Mouse (Mus musculus) spleen, adult 2 months (tissue): ENCODE measurements around the gene Tpcn2. TPM values are rescaled to one million over a fixed set of nuclear protein-coding genes. Genes with fewer than 3 reads are reported as not detected.

ENCODE experiments used
- DNase-seq, 2 experiments: peaks; one replicate each; pipeline versions ENCODE4 v3.0.0 to v3.0.0-alpha.2; 2012 to 2021; ENCODE audit warnings: low spot score in 2 of 2, low read depth in 1 of 2
- H3K27ac ChIP-seq: fragments of 200-500 bp; 2 replicates; pipeline ENCODE4 v1.5.1; 2012; ENCODE audit warnings: low read length, inconsistent platforms; ENCODE audit not compliant: insufficient read depth
- H3K27me3 ChIP-seq: fragments of 200-500 bp; 2 replicates; pipeline ENCODE4 v1.6.1; 2012; ENCODE audit warnings: mild to moderate bottlenecking, moderate library complexity, low read length, inconsistent platforms; ENCODE audit not compliant: control insufficient read depth, insufficient read depth
- H3K36me3 ChIP-seq: fragments of 200-500 bp; 2 replicates; pipeline ENCODE4 v1.6.1; 2012; ENCODE audit warnings: mild to moderate bottlenecking, low read length, inconsistent platforms; ENCODE audit not compliant: control insufficient read depth, insufficient read depth
- H3K4me1 ChIP-seq: fragments of 200-500 bp; 2 replicates; pipeline ENCODE4 v1.6.1; 2011; ENCODE audit warnings: inconsistent platforms; ENCODE audit not compliant: control insufficient read depth, insufficient read depth, insufficient read length
- H3K4me3 ChIP-seq: fragments of 200-500 bp; 2 replicates; pipeline ENCODE4 v1.5.1; 2011; ENCODE audit warnings: mild to moderate bottlenecking, inconsistent platforms; ENCODE audit not compliant: insufficient read depth, insufficient read length; ENCODE audit errors: extremely low read depth
- CTCF ChIP-seq: fragments of 200-500 bp; IDR thresholded peaks from 2 replicates; pipeline ENCODE4 v1.5.1; 2011; ENCODE audit warnings: mild to moderate bottlenecking, inconsistent platforms; ENCODE audit not compliant: insufficient read depth, insufficient read length, insufficient replicate concordance; ENCODE audit errors: extremely low read depth
- POLR2A ChIP-seq: fragments of 200-500 bp; IDR thresholded peaks from 2 replicates; pipeline ENCODE4 v1.6.1; 2011; ENCODE audit warnings: low read depth, low read length, inconsistent platforms
- WGBS: fragments of 180-500 bp; shearing (Covaris S2); methylation state at CpG from one replicate; pipeline ENCODE4 v1.1.7; 2018; 5-methylcytosine and 5-hydroxymethylcytosine counted together
- polyA plus RNA-seq: library from polyadenylated mRNA; depleted of rRNA; stranded (reverse); fragments of >200 nt; gene quantifications from 2 replicates; pipeline ENCODE4 v1.2.3, GENCODE M21; 2012

Gene Tpcn2
- polyA plus RNA-seq, 1 experiment: 31.3 TPM

DNA sequence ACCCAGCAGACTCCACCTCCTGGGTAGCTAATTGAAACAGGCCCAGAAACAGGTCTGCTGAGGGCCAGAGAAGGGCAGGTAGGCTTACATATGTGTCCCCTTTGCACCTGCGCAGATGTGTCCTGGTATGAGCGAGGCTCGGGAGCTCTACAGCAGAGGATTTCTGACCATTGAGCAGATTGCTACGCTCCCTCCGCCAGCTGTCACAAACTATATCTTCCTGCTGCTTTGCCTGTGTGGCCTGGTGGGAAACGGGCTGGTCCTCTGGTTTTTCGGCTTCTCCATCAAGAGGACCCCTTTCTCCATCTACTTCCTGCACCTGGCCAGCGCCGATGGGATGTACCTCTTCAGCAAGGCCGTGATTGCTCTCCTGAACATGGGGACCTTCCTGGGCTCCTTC is 23.8 kb upstream of the Tpcn2 start:
- Histone ChIP-seq H3K27me3 (no peaks in the 10 kb centered on the region), H3K4me1 (no peaks in the 10 kb centered on the region), H3K4me3 (no peak overlapping the region), H3K36me3 (no peaks in the 10 kb centered on the region), H3K27ac (no peak overlapping the region)
- DNase-seq: no peak
- no peak for TF ChIP-seq CTCF
- TF ChIP-seq POLR2A: no peak
- WGBS: 91% methylated on average over 10 of the region's 10 CpGs

DNA sequence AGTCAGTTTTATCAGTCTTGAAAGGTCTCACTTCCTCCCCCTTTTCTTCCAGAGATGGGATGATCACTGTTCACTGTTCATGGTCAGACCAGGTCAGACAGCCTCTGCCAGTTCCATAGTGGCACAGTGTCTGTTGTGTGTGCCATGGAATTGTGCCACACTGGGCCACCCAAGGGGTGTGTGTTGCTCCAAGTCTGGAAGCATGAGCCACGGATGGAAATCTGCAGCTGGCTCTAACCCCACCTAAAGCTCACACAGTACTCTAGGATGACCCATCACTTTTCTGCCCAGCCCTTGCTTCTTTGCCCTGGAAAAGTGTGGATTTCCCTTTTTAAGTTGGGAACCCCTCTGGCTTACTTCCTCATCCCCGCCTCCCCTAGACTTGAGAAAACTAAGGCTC is 20.3 kb upstream of the Tpcn2 start:
- 80% methylated on average over 2 of the region's 2 CpGs for WGBS
- Histone ChIP-seq H3K36me3 (no peaks in the 10 kb centered on the region), H3K4me3 (no peak overlapping the region), H3K27me3 (no peaks in the 10 kb centered on the region), H3K27ac (no peak overlapping the region), H3K4me1 (no peaks in the 10 kb centered on the region)
- TF ChIP-seq POLR2A (no peak), CTCF (no peak)
- DNase-seq: no peak

DNA sequence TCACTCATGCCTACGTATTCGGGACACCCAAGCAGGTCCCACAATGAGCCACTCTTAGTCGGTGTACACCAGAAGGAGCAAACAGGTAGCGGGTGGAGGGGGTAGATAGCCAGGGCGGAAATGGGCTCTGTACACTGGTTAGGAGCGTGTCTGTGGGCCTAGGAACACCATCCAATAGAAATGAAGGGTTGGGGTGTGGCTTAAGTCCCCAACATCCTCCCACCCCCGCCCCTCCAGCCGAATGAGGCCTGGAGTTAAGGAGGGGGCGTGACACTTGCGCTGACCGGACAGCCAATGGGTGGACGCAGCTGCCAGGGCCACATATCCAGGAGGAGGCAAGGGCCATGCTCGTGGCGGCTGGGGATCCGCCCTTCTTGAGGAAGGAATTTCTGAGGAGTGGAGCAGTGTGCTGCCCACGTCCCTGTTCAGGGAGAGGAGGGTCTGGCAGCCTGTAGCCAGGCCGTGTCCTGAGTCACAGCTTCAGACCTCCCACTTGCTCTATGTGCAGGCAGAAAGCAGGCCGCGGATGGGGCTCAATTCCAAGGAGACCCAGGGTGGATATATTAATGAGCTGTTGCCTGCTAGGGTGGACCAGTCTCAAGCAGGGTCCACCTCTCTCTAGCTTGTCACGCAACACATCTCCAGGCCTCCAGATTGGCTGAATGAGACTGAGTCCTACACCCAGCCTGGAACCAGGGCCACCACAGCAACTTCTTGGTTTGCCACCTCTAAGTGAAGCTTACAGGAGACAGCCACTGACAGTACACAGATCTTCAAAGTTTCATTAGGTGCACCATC is 18.9 kb upstream of the Tpcn2 start:
- H3K4me3 ChIP-seq: no peak overlapping the region
- WGBS: 48% methylated on average over 20 of the region's 20 CpGs
- H3K4me1 ChIP-seq: no peaks in the 10 kb centered on the region
- H3K27me3 ChIP-seq: no peaks in the 10 kb centered on the region
- TF ChIP-seq POLR2A (no peak), CTCF (no peak)
- no peaks in the 10 kb centered on the region for H3K36me3 ChIP-seq
- DNase-seq: no peak
- H3K27ac ChIP-seq: no peak overlapping the region

DNA sequence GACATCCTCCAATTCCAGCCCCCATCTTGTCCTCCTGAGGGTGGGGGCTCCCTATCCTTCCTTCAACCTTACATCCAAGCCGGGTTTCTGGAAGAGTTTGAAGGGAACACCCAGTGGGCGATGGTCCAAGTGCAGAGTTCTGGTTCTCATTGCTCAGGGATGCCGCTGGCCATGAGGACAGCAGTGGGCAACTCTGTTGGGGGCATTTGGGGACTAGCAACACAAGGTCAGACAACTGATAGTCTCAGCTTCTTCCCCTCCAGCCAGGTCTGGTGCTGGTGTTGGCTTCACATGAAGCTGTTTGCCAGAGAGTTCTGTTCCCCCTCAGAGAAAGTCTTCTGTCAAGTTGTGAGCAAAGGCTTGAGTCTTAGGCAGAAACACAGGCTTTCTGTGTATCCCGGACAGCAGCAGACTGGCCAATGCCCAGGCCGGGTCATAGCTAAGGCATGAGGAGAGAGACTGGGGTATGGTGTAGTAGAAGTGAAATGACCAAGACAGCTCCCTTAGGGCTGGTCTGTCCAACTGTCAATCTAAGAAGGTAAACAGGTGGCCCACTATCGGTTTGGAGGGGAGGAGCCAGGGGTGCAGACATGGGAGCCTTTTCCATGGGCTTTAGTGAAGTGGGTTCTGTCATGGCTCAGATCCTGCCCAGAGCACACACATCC is 17.7 kb upstream of the Tpcn2 start:
- Histone ChIP-seq H3K4me3 (no peak overlapping the region), H3K27ac (no peak overlapping the region), H3K36me3 (no peaks in the 10 kb centered on the region), H3K4me1 (no peaks in the 10 kb centered on the region), H3K27me3 (no peaks in the 10 kb centered on the region)
- no peak for DNase-seq
- TF ChIP-seq POLR2A (no peak), CTCF (no peak)
- 84% methylated on average over 6 of the region's 6 CpGs for WGBS

DNA sequence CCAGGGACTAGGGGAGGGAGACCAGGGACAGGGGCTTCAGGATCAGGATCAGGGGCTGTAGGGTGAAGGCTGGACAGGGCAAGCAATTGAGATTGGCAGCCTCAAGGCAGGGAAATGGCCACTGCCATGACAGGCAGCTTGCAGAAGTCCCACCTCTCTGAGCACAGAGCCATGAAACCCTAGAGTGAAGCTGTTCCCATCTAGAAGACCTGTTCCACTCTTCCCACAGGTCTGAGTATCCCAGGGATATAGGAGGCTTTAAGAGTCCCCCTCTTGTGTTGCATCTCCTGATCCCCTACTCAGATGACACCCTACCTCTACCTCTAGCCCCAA is 17.2 kb upstream of the Tpcn2 start:
- TF ChIP-seq POLR2A (no peak), CTCF (no peak)
- Histone ChIP-seq H3K36me3 (no peaks in the 10 kb centered on the region), H3K4me3 (no peak overlapping the region), H3K27ac (no peak overlapping the region), H3K4me1 (no peaks in the 10 kb centered on the region), H3K27me3 (no peaks in the 10 kb centered on the region)
- DNase-seq: no peak

DNA sequence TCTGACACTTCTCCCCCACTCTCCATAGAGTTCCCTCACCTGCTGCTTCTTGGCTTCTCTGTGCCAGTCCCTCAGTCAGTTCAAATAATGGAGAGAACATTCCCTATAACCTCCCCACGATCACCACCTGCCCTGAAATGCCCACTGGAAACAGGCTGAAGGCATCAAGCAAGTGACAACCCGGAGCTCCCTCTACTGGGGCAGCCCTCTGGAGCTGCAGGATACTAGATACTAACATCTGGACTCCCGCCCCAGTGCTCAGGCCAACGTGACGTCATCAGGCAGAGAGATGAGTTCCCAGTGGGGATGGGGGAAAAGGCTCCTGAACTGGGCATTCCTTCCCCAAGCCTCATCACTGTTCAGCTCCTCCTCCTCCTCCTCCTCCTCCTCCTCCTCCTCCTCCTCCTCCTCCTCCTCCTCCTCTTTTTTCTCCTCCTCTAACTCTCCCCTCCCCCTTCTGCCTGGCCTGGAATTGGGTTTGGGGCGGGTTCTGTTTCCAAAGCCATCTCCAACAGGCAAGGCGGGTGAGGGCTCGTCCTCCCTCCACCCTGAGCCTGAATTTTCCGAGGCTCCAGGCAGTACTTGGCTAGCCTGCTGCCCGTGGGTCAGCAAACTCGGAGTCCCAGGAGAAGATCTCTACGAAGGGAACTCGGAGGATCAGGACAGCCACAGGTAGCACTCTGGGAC is 16.7 kb upstream of the Tpcn2 start, which contains the start of gene Mrgprf:
TSS of gene Mrgprf (plus strand) at position 508 of the 687 bp plus-strand sequence.
- TF ChIP-seq POLR2A (no peak), CTCF (no peak)
- no peaks in the 10 kb centered on the region for H3K27me3 ChIP-seq
- H3K27ac ChIP-seq: no peak within 1 kb of the TSS
- H3K36me3 ChIP-seq: no peaks in the 10 kb centered on the region
- DNase-seq: no peak
- WGBS: 62% methylated on average over 12 of the region's 13 CpGs
- no peak within 1 kb of the TSS for H3K4me3 ChIP-seq
- no peaks in the 10 kb centered on the region for H3K4me1 ChIP-seq
